Mouse (Mus musculus): Measurements from ENCODE around the gene Pex12. TPM values are rescaled to one million over a fixed set of nuclear protein-coding genes. Genes with fewer than 3 reads are reported as not detected.
"Not testable (repeated sequence)": the region's sequence is repeated elsewhere in the genome, so short reads cannot be mapped to it uniquely, and the experiment has no call there.

Gene Pex12
- polyA plus RNA-seq, 1 experiment: 32.1 TPM

DNA sequence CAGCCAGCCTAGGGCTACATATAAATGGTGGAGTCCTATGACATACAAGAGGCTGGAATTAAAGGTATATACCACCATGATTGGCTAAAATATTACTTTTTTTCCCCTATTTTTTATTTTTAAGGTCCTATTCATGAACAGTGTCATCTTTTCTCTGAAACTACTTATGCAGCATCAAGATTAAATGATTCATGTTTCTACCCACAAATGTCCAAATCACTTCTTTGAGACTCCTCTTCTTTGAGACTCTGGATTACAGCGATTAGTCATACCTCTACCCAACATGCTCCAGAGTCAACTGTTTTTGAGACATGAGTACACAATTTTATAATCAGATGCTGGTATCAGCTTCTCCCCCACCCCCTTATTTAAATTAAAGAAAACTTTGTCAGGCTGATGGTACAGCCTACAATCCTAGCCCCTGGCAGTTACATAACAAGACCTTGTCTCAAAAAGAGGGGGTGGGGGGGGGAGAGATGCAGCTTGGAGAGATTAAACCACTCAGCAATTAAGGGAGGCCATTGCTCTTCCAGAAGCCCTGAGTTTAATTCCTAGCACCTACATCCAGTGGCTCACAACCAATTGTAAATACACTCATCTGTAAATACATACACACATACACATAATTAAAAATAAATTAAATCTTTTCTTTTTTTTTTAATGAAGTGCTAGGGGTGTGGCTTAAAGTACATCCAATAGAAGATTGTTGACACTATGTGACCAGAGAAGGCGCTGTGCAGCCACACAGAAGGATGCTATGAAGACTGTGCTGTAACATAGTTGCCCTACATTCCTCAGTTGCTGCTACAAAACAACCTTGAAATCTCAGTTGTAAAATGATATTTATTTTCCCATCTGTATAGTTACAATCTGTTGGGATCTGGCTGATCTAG is 30.2 kb downstream of the Pex12 start:
- Histone ChIP-seq H3K36me3 (ENCODE audit: control insufficient read depth, insufficient read depth, low read length) (no peaks in the 10 kb centered on the region), H3K27ac (ENCODE audit: control insufficient read depth, insufficient read depth, low read depth, low read length) (no peak overlapping the region)
- TF ChIP-seq POLR2A (IDR thresholded peaks at IDR 0.05; ENCODE audit: control insufficient read depth, low read depth, low read length) (no peak), CTCF (IDR thresholded peaks at IDR 0.05; ENCODE audit: control insufficient read depth, insufficient read depth, insufficient replicate concordance, low read depth, low read length) (no peak)

DNA sequence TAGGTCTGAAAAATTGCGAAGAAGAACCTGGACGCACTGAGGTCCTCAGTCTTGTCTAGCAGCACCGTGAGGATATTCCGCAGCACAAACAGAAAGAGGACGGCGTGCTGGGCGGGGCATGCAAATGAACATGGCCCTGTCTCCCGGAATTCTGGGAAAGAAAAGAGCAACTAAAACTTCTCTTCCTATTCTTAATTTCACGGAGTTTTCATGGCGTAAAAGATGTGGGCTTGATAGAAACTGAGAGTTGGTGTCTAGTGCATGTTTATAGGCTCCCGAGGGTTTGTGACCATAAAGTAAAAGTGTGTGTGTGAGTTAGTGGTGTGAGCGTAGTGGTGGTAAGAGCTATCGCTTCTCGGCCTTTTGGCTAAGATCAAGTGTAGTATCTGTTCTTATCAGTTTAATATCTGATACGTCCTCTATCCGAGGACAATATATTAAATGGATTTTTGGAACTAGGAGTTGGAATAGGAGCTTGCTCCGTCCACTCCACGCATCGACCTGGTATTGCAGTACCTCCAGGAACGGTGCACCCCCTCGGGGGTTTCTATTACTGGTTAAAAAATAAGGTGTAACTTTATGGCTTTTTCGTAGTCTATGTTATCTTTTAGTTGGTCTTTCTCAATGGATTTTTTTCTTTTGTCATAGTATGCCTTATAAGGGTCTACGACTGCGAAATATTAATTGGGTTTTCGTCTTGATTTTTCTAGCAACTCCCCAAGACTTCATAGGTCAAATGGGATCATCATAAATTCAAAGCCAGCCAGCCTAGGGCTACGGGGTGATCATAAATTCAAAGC is 31.0 kb downstream of the Pex12 start:
- peak overlapping the region; percentile 87 for H3K4me3 ChIP-seq (ENCODE audit: control insufficient read depth, low read depth, low read length)
- no peaks in the 10 kb centered on the region for H3K4me1 ChIP-seq (ENCODE audit: control insufficient read depth, insufficient read depth, low read length)
- H3K27ac ChIP-seq (ENCODE audit: control insufficient read depth, insufficient read depth, low read depth, low read length): peak overlapping the region; percentile 93
- TF ChIP-seq CTCF (IDR thresholded peaks at IDR 0.05; ENCODE audit: control insufficient read depth, insufficient read depth, insufficient replicate concordance, low read depth, low read length) (no peak), POLR2A (IDR thresholded peaks at IDR 0.05; ENCODE audit: control insufficient read depth, low read depth, low read length) (no peak; the same call in 1 of the 2 replicates)
- H3K36me3 ChIP-seq (ENCODE audit: control insufficient read depth, insufficient read depth, low read length): no peaks in the 10 kb centered on the region
- H3K27me3 ChIP-seq (ENCODE audit: control insufficient read depth, insufficient read depth, low read length): no peaks in the 10 kb centered on the region

More for the DNA sequence above, 30.2 kb downstream of the Pex12 start:
- no peak overlapping the region for H3K4me3 ChIP-seq (ENCODE audit: control insufficient read depth, low read depth, low read length)
- H3K4me1 ChIP-seq (ENCODE audit: control insufficient read depth, insufficient read depth, low read length): no peaks in the 10 kb centered on the region
- no peaks in the 10 kb centered on the region for H3K27me3 ChIP-seq (ENCODE audit: control insufficient read depth, insufficient read depth, low read length)

DNA sequence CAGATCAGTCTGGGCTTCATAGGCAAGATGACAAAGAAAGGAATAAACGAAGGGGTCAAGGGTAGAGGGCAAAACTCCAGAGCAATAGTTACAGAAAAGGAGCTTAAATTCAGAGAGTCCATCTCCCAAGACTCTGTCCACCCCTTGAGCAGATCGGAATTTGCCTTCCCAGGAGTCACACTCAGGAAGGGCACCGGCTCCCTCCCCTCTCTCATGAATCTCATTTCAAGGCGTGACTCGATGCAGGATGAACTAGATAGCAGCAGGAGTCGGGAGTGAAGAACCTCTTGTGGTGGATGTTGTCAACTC is 31.6 kb downstream of the Pex12 start:
- Histone ChIP-seq H3K36me3 (ENCODE audit: control insufficient read depth, insufficient read depth, low read length) (no peaks in the 10 kb centered on the region), H3K27me3 (ENCODE audit: control insufficient read depth, insufficient read depth, low read length) (no peaks in the 10 kb centered on the region), H3K4me1 (ENCODE audit: control insufficient read depth, insufficient read depth, low read length) (no peaks in the 10 kb centered on the region), H3K27ac (ENCODE audit: control insufficient read depth, insufficient read depth, low read depth, low read length) (peak overlapping the region; percentile 93), H3K4me3 (ENCODE audit: control insufficient read depth, low read depth, low read length) (peak overlapping the region; percentile 87)
- TF ChIP-seq POLR2A (IDR thresholded peaks at IDR 0.05; ENCODE audit: control insufficient read depth, low read depth, low read length) (no peak), CTCF (IDR thresholded peaks at IDR 0.05; ENCODE audit: control insufficient read depth, insufficient read depth, insufficient replicate concordance, low read depth, low read length) (no peak)

DNA sequence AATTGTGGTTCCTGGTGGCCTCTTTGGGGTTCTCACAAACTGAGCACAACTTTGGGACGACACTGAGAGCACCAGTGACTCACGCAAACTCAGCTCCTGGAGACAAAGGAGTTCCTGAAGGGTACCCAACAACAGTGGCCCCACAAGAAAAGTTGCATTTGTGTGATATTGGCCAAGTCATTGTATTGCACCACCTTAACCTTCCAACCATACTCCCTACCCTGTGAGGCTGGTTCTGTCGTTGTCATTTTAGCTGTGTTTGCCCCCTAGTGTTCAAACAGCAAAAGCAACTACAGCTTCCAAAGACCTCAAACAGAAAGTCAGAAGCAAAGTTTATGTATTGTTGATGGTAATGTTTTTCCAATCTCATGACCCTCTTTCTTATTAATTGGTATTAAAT is 39.2 kb downstream of the Pex12 start:
- TF ChIP-seq POLR2A (IDR thresholded peaks at IDR 0.05; ENCODE audit: control insufficient read depth, low read depth, low read length): no peak
- no peak for TF ChIP-seq CTCF (IDR thresholded peaks at IDR 0.05; ENCODE audit: control insufficient read depth, insufficient read depth, insufficient replicate concordance, low read depth, low read length)
- H3K36me3 ChIP-seq (ENCODE audit: control insufficient read depth, insufficient read depth, low read length): no peaks in the 10 kb centered on the region
- no peak overlapping the region for H3K4me3 ChIP-seq (ENCODE audit: control insufficient read depth, low read depth, low read length)
- no peaks in the 10 kb centered on the region for H3K27me3 ChIP-seq (ENCODE audit: control insufficient read depth, insufficient read depth, low read length)
- H3K27ac ChIP-seq (ENCODE audit: control insufficient read depth, insufficient read depth, low read depth, low read length): no peak overlapping the region
- H3K4me1 ChIP-seq (ENCODE audit: control insufficient read depth, insufficient read depth, low read length): no peaks in the 10 kb centered on the region

DNA sequence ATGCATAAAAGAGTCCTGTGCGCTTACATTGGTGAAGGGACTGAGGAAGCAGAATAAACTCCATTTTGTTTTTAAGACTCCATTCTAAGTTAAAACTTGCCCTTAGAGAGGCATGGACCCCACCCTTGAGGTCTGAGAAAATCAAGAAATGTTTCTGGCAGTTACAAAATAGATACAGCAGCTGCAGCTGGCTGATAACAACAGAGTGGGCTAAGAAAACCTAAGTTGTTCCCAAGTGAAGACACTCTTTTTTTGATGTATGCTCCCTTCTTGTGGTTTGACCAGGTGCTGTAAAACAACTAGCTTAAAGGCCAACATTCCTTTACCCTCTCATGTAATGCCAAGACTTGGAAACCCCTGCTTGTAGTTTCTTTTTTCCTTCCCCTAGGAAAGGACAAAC is 39.7 kb downstream of the Pex12 start:
- H3K4me3 ChIP-seq (ENCODE audit: control insufficient read depth, low read depth, low read length): no peak overlapping the region
- H3K27me3 ChIP-seq (ENCODE audit: control insufficient read depth, insufficient read depth, low read length): no peaks in the 10 kb centered on the region
- TF ChIP-seq CTCF (IDR thresholded peaks at IDR 0.05; ENCODE audit: control insufficient read depth, insufficient read depth, insufficient replicate concordance, low read depth, low read length) (no peak), POLR2A (IDR thresholded peaks at IDR 0.05; ENCODE audit: control insufficient read depth, low read depth, low read length) (no peak)
- no peaks in the 10 kb centered on the region for H3K36me3 ChIP-seq (ENCODE audit: control insufficient read depth, insufficient read depth, low read length)
- H3K27ac ChIP-seq (ENCODE audit: control insufficient read depth, insufficient read depth, low read depth, low read length): no peak overlapping the region
- no peaks in the 10 kb centered on the region for H3K4me1 ChIP-seq (ENCODE audit: control insufficient read depth, insufficient read depth, low read length)

DNA sequence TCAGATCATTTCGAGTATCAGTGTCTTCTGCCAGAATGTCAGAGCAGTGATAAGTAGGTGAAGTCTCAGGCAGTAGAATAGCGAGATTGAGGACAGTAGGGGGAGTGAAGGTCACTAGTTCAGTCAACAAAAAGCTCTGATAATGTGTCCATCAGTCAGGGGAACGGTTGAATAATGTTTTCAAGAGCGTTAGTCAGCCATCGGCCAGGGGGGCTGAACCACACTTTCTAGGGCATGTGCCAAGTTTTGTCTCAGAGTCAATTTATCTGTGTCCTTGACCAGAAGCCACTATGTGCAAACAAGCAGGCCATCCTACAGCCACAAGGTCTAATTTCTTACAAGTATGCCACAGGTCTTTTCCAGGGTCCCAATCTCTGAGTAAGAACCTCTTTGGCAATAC is 45.2 kb downstream of the Pex12 start:
- H3K4me1 ChIP-seq (ENCODE audit: control insufficient read depth, insufficient read depth, low read length): not testable (repeated sequence)

More for the DNA sequence above, 45.2 kb downstream of the Pex12 start:
- not testable (repeated sequence) for H3K27me3 ChIP-seq (ENCODE audit: control insufficient read depth, insufficient read depth, low read length); H3K27ac ChIP-seq (ENCODE audit: control insufficient read depth, insufficient read depth, low read depth, low read length); H3K4me3 ChIP-seq (ENCODE audit: control insufficient read depth, low read depth, low read length); H3K36me3 ChIP-seq (ENCODE audit: control insufficient read depth, insufficient read depth, low read length)

Other genes starting within 250 kb of the Pex12 start
- 0.06 and 0.16 TPM in 2 replicates for gene Slfn2, start 237.5 kb downstream of the Pex12 start, polyA plus RNA-seq (2012; rRNA removed)
- gene Slfn1, start 185.7 kb downstream of the Pex12 start, polyA plus RNA-seq (2012; rRNA removed): not detected in 2 replicates
- gene Slfn4, start 127.4 kb downstream of the Pex12 start, polyA plus RNA-seq (2012; rRNA removed): 0.22 and 0.38 TPM in 2 replicates
- 0.64 and 0.66 TPM in 2 replicates for gene Slfn3, start 111.3 kb downstream of the Pex12 start, polyA plus RNA-seq (2012; rRNA removed)
- 0.05 and 0.07 TPM in 2 replicates for gene Slfn14, start 15.9 kb downstream of the Pex12 start, polyA plus RNA-seq (2012; rRNA removed)
- 252 and 263 TPM in 2 replicates for gene Ap2b1, start 3.6 kb downstream of the Pex12 start, polyA plus RNA-seq (2012; rRNA removed)
- 2.0 and 2.1 TPM in 2 replicates for gene Rasl10b, start 106.6 kb upstream of the Pex12 start, polyA plus RNA-seq (2012; rRNA removed)
- 0.08 TPM in 1 of 2 replicates, not detected in the other for gene Gas2l2, start 126.9 kb upstream of the Pex12 start, polyA plus RNA-seq (2012; rRNA removed)
- gene 1700020L24Rik, start 135.1 kb upstream of the Pex12 start, polyA plus RNA-seq (2012; rRNA removed): 256 and 289 TPM in 2 replicates
- gene Mmp28, start 160.5 kb upstream of the Pex12 start, polyA plus RNA-seq (2012; rRNA removed): 0.58 and 0.93 TPM in 2 replicates
- gene Taf15, start 170.5 kb upstream of the Pex12 start, polyA plus RNA-seq (2012; rRNA removed): 32.4 and 49.6 TPM in 2 replicates
- 8.7 and 10.8 TPM in 2 replicates for gene Heatr9, start 219.6 kb upstream of the Pex12 start, polyA plus RNA-seq (2012; rRNA removed)
- 2.3 and 3.5 TPM in 2 replicates for gene Ccl5, start 227.9 kb upstream of the Pex12 start, polyA plus RNA-seq (2012; rRNA removed)

Data from testis, adult 2 months (tissue).